Mouse (Mus musculus) CH12.LX (cell line): ENCODE measurements around the gene Cyp2c55. TPM values are rescaled to one million over a fixed set of nuclear protein-coding genes. Genes with fewer than 3 reads are reported as not detected.
A peak's percentile ranks its signal among the peaks of the same experiment; 100 is the strongest.

Experiments
- DNase-seq: peaks from one replicate; pipeline ENCODE4 v3.0.0-alpha.2; 2013; ENCODE audit errors: extremely low read depth
- H3K27ac ChIP-seq: 2 replicates; pipeline ENCODE4 v1.5.1; 2012; ENCODE audit warnings: low read depth, mild to moderate bottlenecking, control low read depth, moderate library complexity; ENCODE audit not compliant: insufficient read depth
- H3K27me3 ChIP-seq: replicated peaks from 2 replicates; pipeline ENCODE3; 2012; ENCODE audit warnings: inconsistent platforms
- H3K36me3 ChIP-seq, 2 experiments: replicated peaks in 1 of 2; 2 replicates each; pipeline versions ENCODE3 to v1.6.1; 2012; ENCODE audit warnings: inconsistent platforms in 1 of 2, low read length in 1 of 2, mild to moderate bottlenecking in 1 of 2, mixed read lengths in 1 of 2, moderate library complexity in 1 of 2; ENCODE audit not compliant: control insufficient read depth in 1 of 2, insufficient read depth in 1 of 2
- H3K4me1 ChIP-seq, 2 experiments: 2 replicates each; pipeline ENCODE4 v1.6.1; 2012; ENCODE audit warnings: inconsistent platforms in 1 of 2, moderate library complexity in 1 of 2; ENCODE audit not compliant: insufficient read depth in 2 of 2, control insufficient read depth in 1 of 2
- H3K4me2 ChIP-seq: 2 replicates; pipeline ENCODE4 v1.6.1; 2012; ENCODE audit warnings: low read depth, mild to moderate bottlenecking, control low read depth; ENCODE audit not compliant: poor library complexity, insufficient read depth, severe bottlenecking
- H3K4me3 ChIP-seq, 3 experiments: fragments of 150-350 bp in 1 of 3; sonication (generic) in 1 of 3; replicated peaks in 1 of 3; 2 replicates each; pipeline versions ENCODE3 to v1.5.1; 2011 to 2012; ENCODE audit warnings: low read depth in 2 of 3, low read length in 2 of 3, mild to moderate bottlenecking in 2 of 3, moderate library complexity in 2 of 3, control low read depth in 1 of 3, improper control_type of control experiment in 1 of 3, inconsistent platforms in 1 of 3, mixed read lengths in 1 of 3; ENCODE audit not compliant: poor library complexity in 1 of 3
- H3K79me2 ChIP-seq: replicated peaks from 2 replicates; pipeline ENCODE4 v1.6.1; 2012; ENCODE audit warnings: mild to moderate bottlenecking, moderate library complexity; ENCODE audit not compliant: control insufficient read depth, poor library complexity, insufficient read depth, severe bottlenecking; ENCODE audit errors: extremely low read depth
- H3K9ac ChIP-seq: 2 replicates; pipeline ENCODE4 v1.6.1; 2012; ENCODE audit warnings: low read depth, mild to moderate bottlenecking, control low read depth, moderate library complexity; ENCODE audit not compliant: insufficient read depth
- H3K9me3 ChIP-seq: replicated peaks from 2 replicates; pipeline ENCODE3; 2012; ENCODE audit warnings: low read length, inconsistent platforms, mixed read lengths
- CHD1 ChIP-seq: IDR thresholded peaks from 2 replicates; pipeline ENCODE4 v1.6.1; 2012; ENCODE audit warnings: low read depth, low read length, improper control_type of control experiment, inconsistent platforms
- CHD2 ChIP-seq: IDR thresholded peaks from 2 replicates; pipeline ENCODE4 v1.6.1; 2011; ENCODE audit warnings: low read length, improper control_type of control experiment
- E2F4 ChIP-seq: IDR thresholded peaks from 2 replicates; pipeline ENCODE4 v1.6.1; 2011; ENCODE audit warnings: low read depth, low read length, improper control_type of control experiment; ENCODE audit not compliant: insufficient replicate concordance
- EP300 ChIP-seq: IDR thresholded peaks from 2 replicates; pipeline ENCODE4 v1.6.1; 2011; ENCODE audit warnings: low read length, improper control_type of control experiment
- ETS1 ChIP-seq: conservative IDR thresholded peaks from 2 replicates; pipeline ENCODE4 v1.6.1; 2012; ENCODE audit warnings: low read depth, mild to moderate bottlenecking, inconsistent platforms, low read length, improper control_type of control experiment, moderate library complexity
- GABPA ChIP-seq: IDR thresholded peaks from 2 replicates; pipeline ENCODE4 v1.6.1; 2012; ENCODE audit warnings: low read depth, low read length, improper control_type of control experiment, inconsistent platforms; ENCODE audit not compliant: insufficient replicate concordance
- HCFC1 ChIP-seq: IDR thresholded peaks from 2 replicates; pipeline ENCODE4 v1.6.1; 2012; ENCODE audit warnings: low read depth, mild to moderate bottlenecking, inconsistent platforms, low read length, improper control_type of control experiment
- IRF4 ChIP-seq: IDR thresholded peaks from 2 replicates; pipeline ENCODE4 v1.6.1; 2014; ENCODE audit warnings: low read depth, mild to moderate bottlenecking, inconsistent platforms, low read length, improper control_type of control experiment
- JUN ChIP-seq: IDR thresholded peaks from 2 replicates; pipeline ENCODE4 v1.6.1; 2011; ENCODE audit warnings: low read depth, mild to moderate bottlenecking, low read length, improper control_type of control experiment, moderate library complexity; ENCODE audit not compliant: insufficient read depth
- JUND ChIP-seq: conservative IDR thresholded peaks from 2 replicates; pipeline ENCODE4 v1.6.1; 2011; ENCODE audit warnings: low read depth, low read length, improper control_type of control experiment
- MAX ChIP-seq: IDR thresholded peaks from 2 replicates; pipeline ENCODE4 v1.6.1; 2011; ENCODE audit warnings: low read length, improper control_type of control experiment
- MAZ ChIP-seq: IDR thresholded peaks from 2 replicates; pipeline ENCODE4 v1.6.1; 2012; ENCODE audit warnings: low read depth, mild to moderate bottlenecking, inconsistent platforms, low read length, improper control_type of control experiment, moderate library complexity
- MEF2A ChIP-seq: IDR thresholded peaks from 2 replicates; pipeline ENCODE4 v1.6.1; 2014; ENCODE audit warnings: low read depth, mild to moderate bottlenecking, inconsistent platforms, low read length, improper control_type of control experiment, borderline replicate concordance
- MXI1 ChIP-seq: IDR thresholded peaks from 2 replicates; pipeline ENCODE4 v1.6.1; 2011; ENCODE audit warnings: mild to moderate bottlenecking, low read depth, low read length, improper control_type of control experiment
- NRF1 ChIP-seq: IDR thresholded peaks from 2 replicates; pipeline ENCODE4 v1.6.1; 2014; ENCODE audit warnings: low read depth, mild to moderate bottlenecking, inconsistent platforms, low read length, improper control_type of control experiment, moderate library complexity
- POLR2AphosphoS2 ChIP-seq: IDR thresholded peaks from 2 replicates; pipeline ENCODE4 v1.6.1; 2011; ENCODE audit warnings: low read depth, low read length, improper control_type of control experiment
- SIN3A ChIP-seq: IDR thresholded peaks from 2 replicates; pipeline ENCODE4 v1.6.1; 2012; ENCODE audit warnings: low read length, improper control_type of control experiment, inconsistent platforms
- TBP ChIP-seq: conservative IDR thresholded peaks from 2 replicates; pipeline ENCODE4 v1.6.1; 2011; ENCODE audit warnings: low read depth, low read length, improper control_type of control experiment
- UBTF ChIP-seq: IDR thresholded peaks from 2 replicates; pipeline ENCODE4 v1.6.1; 2012; ENCODE audit warnings: low read depth, mild to moderate bottlenecking, inconsistent platforms, low read length, improper control_type of control experiment, moderate library complexity
- USF2 ChIP-seq: conservative IDR thresholded peaks from 2 replicates; pipeline ENCODE4 v1.6.1; 2011; ENCODE audit warnings: low read depth, low read length, improper control_type of control experiment
- ZC3H11A ChIP-seq: IDR thresholded peaks from 2 replicates; pipeline ENCODE4 v1.6.1; 2012; ENCODE audit warnings: low read depth, mild to moderate bottlenecking, inconsistent platforms, low read length, improper control_type of control experiment
- ZMIZ1 ChIP-seq: IDR thresholded peaks from 2 replicates; pipeline ENCODE4 v1.6.1; 2012; ENCODE audit warnings: low read depth, mild to moderate bottlenecking, inconsistent platforms, low read length, improper control_type of control experiment
- dilution Hi-C: fragments of 300-500 bp; cut with MboI; formaldehyde crosslinking; loops from 2 replicates; pipeline ENCODE4 v1.14.3; 2020; ENCODE audit warnings: low sequenced_read_pairs; ENCODE audit not compliant: extremely low pct_unique_long_range_greater_than_20kb, extremely low pct_ligation_motif_present
- in situ Hi-C: fragments of 300-500 bp; cut with MboI; formaldehyde crosslinking; loops from 3 replicates; pipeline ENCODE4 v1.14.3; 2019; ENCODE audit warnings: low sequenced_read_pairs, low pct_ligation_motif_present, low pct_unique_long_range_greater_than_20kb, mixed read lengths
- polyA plus RNA-seq: library from polyadenylated mRNA; unstranded; fragments of >175 nt; gene quantifications from 2 replicates; pipeline ENCODE4 v1.2.1, GENCODE M21; 2012; ENCODE audit warnings: low read depth; ENCODE audit not compliant: insufficient read length
- total RNA-seq, 2 experiments: library from RNA; depleted of rRNA; stranded (reverse); fragments of 300-350 nt in 1 of 2; fragments of >200 nt in 1 of 2; gene quantifications; 2 replicates each; pipeline ENCODE4 v1.2.3; 2012 to 2014

The Cyp2c55 gene
- total and polyA plus RNA-seq, 3 experiments, result 0.21 to 1.6 (median 0.46) TPM

GRCm38 (mm10) chr19:38981966-38982365 lies 24.9 kb upstream of the Cyp2c55 start (continued):
- TF ChIP-seq JUND, result 0 out of 2 replicates have a peak, but pooled peaks have one; percentile 9
- TF ChIP-seq MXI1, result no peak
- 0 out of 2 replicates have a peak, but pooled peaks have one; percentile 17 for TF ChIP-seq E2F4
- no peak for TF ChIP-seq CHD2
- no peak for TF ChIP-seq ZMIZ1
- TF ChIP-seq USF2, result no peak
- TF ChIP-seq MAX, result no peak
- TF ChIP-seq, all 38 proteins: peak for 8

GRCm38 (mm10) chr19:38998248-38998647 lies 8.6 kb upstream of the Cyp2c55 start:
- dilution Hi-C loops (no loop called here), in situ Hi-C loops (loop anchor here (25.0 kb wide), 1 partner anchor 1239 kb away; no protein-coding TSS in a partner anchor)
- Histone ChIP-seq H3K4me2 (no peak overlapping the region), H3K4me3 (no peak overlapping the region), H3K36me3 (no peaks in the 10 kb centered on the region), H3K9ac (no peak overlapping the region), H3K27ac (no peak overlapping the region), H3K27me3 (no peaks in the 10 kb centered on the region), H3K9me3 (no peaks in the 10 kb centered on the region), H3K4me1 (no peaks in the 10 kb centered on the region), H3K79me2 (no peaks in the 10 kb centered on the region)
- no peak for TF ChIP-seq MAX
- TF ChIP-seq HCFC1, result no peak
- TF ChIP-seq POLR2AphosphoS2, result no peak
- TF ChIP-seq GABPA, result no peak
- no peak for DNase-seq

- Histone ChIP-seq H3K79me2 (no peaks in the 10 kb centered on the region), H3K9ac (no peak overlapping the region), H3K9me3 (no peaks in the 10 kb centered on the region), H3K4me2 (no peak overlapping the region), H3K27me3 (no peaks in the 10 kb centered on the region), H3K36me3 (no peaks in the 10 kb centered on the region), H3K4me3 (no peak overlapping the region), H3K27ac (no peak overlapping the region), H3K4me1 (no peaks in the 10 kb centered on the region)
- in situ Hi-C loops (loop anchor here (25.0 kb wide), 1 partner anchor 1239 kb away; no protein-coding TSS in a partner anchor), dilution Hi-C loops (no loop called here)
- TF ChIP-seq MAX, result no peak
- no peak for TF ChIP-seq CHD2
- no peak for TF ChIP-seq EP300
- no peak for TF ChIP-seq CHD1
- no peak for TF ChIP-seq TBP
- no peak for TF ChIP-seq NRF1
- no peak for TF ChIP-seq MAZ
- TF ChIP-seq ETS1, result no peak
- no peak for TF ChIP-seq SIN3A
- TF ChIP-seq MEF2A, result no peak
- no peak for TF ChIP-seq UBTF
- TF ChIP-seq JUN, result no peak
- no peak for TF ChIP-seq POLR2AphosphoS2
- no peak for TF ChIP-seq ZC3H11A
- no peak for TF ChIP-seq IRF4
- no peak for TF ChIP-seq ZMIZ1
- no peak for DNase-seq
These were observed 8.1 kb upstream of the Cyp2c55 start for GRCm38 (mm10) chr19:38998676-38999075.
